Mouse (Mus musculus) brain, adult 2 months (tissue): ENCODE measurements around the gene Adamtsl1.

Experiments used
- DNase-seq: peaks from one replicate; pipeline ENCODE4 v3.0.0; 2011; ENCODE audit warnings: low read depth, low spot score

Gene Adamtsl1

GRCm38 (mm10) chr4:86396672-86397288, 882.8 kb downstream of the Adamtsl1 start:
- no peak for DNase-seq

DNA sequence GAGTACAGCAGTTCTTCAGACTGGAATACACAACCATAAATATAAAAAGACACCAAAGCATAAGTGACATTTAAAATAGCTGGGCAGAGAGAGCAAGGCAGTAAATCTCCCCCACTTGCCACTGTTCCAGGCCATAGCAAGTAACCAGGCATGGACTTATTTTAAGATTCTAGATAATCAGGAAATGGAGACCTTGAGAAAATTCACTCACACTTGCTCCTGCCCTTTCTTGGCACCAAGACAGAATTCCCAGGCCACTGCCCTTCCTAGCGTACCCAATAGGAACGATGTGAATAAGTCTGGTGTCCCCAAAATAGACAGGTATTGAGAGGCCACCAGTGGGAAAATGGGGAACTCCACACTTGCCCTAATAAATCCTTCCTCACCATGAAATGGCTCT, 883.5 kb downstream of the Adamtsl1 start:
- DNase-seq: no peak

- DNase-seq: no peak
Observed at GRCm38 (mm10) chr4:86401116-86401515, 887.1 kb downstream of the Adamtsl1 start.

GRCm38 (mm10) chr4:86406501-86407199, 892.7 kb downstream of the Adamtsl1 start:
- DNase-seq: no peak

DNA sequence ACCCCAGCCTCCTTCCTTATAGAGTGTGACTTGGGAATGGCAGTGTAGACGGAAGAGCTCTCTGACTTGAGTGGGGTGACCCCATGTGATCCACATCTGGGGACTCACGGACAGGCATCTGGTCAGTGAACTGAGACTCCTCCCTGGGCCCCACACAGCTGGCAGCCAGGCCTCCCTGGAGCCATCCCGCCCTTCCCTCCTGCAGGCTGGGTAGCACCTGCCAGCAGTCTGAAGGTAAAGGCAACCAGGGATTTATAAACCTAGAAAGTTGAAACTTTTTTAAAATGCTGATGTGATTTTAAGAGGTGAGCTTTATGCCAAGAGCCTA, 893.2 kb downstream of the Adamtsl1 start:
- DNase-seq: no peak

- no peak for DNase-seq
Observed at GRCm38 (mm10) chr4:86408421-86408820, 894.4 kb downstream of the Adamtsl1 start.

GRCm38 (mm10) chr4:86410946-86411345, 897.0 kb downstream of the Adamtsl1 start:
- no peak for DNase-seq

GRCm38 (mm10) chr4:86413388-86413787, 899.4 kb downstream of the Adamtsl1 start:
- DNase-seq: no peak

GRCm38 (mm10) chr4:86416401-86417025, 902.5 kb downstream of the Adamtsl1 start:
- DNase-seq: no peak

GRCm38 (mm10) chr4:86422586-86422985, 908.6 kb downstream of the Adamtsl1 start:
- no peak for DNase-seq

GRCm38 (mm10) chr4:86425581-86425980, 911.6 kb downstream of the Adamtsl1 start:
- DNase-seq: no peak

GRCm38 (mm10) chr4:86426549-86426948, 912.6 kb downstream of the Adamtsl1 start:
- no peak for DNase-seq

- no peak for DNase-seq
Observed at GRCm38 (mm10) chr4:86427312-86427711, 913.3 kb downstream of the Adamtsl1 start.

DNA sequence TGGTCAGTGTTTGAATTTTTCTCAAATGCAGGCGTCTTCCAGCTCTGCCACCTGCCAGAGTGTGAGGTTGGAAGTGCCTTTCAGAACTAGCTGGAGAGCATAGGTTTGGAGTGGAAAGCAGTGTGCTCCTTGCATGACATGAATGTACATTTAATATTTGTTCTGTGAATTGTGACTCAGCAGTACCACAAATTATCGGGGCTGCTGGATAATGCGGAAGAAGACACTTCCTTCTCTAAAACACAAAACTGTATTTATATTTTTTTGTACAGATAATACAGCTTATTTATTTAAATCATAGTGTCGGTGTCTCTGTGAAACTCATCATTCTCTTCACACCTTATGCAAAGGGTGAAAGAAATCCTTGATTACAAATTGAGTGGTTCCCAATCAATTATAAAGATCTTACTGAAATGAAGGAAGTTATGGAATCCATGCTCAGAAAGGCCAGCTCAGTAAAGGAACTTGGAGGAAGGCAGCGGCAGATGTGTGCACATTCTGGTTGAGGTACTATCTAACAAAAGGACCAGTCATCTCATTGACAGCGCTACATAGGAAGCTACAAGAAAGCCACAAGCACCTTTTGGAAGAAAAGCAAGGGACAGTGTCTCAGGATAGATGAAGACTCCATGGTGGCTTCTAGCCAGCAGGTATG, 914.2 kb downstream of the Adamtsl1 start:
- DNase-seq: no peak

DNA sequence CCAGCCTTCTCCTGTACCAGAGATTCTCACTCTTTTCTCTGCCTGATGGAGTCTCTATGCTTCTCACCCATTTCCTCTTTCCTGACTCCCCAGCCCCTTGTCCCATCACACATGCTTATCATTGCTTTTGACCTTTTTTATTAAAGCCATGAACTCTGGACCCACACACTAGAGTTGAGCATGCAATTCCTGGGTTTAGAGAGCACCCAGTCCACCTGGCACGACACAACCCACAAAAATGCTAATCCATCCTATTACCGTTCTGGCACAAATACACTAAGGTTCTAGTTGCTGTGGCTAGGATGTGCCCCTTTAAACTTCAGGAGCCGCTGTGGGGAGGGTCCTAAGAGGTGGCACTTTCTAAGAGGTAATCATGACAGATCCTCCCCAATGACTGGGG, 921.7 kb downstream of the Adamtsl1 start:
- DNase-seq: no peak

- no peak for DNase-seq
Observed at GRCm38 (mm10) chr4:86436336-86436735, 922.4 kb downstream of the Adamtsl1 start.

DNA sequence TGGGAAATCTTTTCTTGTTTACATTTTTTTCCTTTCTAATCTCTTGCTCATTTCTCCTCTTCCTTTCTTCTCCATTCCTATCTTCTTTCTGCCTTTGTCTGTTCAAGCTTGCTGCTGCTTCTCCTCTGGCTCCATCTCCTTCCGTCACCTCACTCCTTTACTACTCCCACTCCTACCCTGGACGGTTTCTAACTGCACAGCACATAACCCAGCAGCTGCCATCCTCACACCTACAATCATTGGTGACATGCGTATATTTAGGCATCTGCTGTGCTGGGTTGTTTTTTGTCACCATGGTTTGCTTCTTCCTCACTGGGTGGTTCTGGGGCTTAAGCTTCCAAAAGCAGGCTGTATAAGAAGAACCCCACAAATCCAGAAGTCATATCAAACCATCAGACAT, 936.5 kb downstream of the Adamtsl1 start:
- peak; percentile 73 for DNase-seq

DNA sequence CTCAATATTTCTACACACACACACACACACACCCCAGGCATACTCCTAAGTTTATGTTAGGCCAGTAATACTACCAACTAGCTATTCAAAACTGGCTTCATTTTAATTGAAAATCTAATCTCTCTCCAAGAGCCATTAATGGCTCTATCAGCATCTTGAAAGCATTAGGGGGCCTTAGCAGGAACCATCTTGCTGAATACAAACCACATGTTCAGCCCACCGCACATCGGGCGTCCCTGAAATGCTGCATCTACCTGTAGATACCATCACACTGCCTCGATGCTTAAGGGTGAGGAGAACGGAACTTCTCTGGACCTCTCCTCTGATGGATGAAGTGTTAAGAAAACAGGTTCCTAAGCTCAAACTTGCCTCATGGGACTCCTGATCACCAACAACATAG, 950.8 kb downstream of the Adamtsl1 start:
- no peak for DNase-seq
